Mouse (Mus musculus) heart, adult 11 months (tissue): ENCODE results near the gene Eea1.

Source experiments
- DNase-seq: peaks from one replicate; pipeline ENCODE4 v3.0.0; 2022

Gene Eea1

GRCm38 (mm10) chr10:95949410-95949809, 9.0 kb downstream of the Eea1 start:
- DNase-seq, result peak; percentile 34

- peak; percentile 37 for DNase-seq
Observed at GRCm38 (mm10) chr10:95950194-95950593, 9.7 kb downstream of the Eea1 start.

GRCm38 (mm10) chr10:95950797-95951196, 10.3 kb downstream of the Eea1 start:
- DNase-seq, result peak; percentile 70

- DNase-seq, result no peak
Observed at GRCm38 (mm10) chr10:95951346-95951745, 10.9 kb downstream of the Eea1 start.

- peak; percentile 2 for DNase-seq
Observed at GRCm38 (mm10) chr10:95956629-95957028, 16.2 kb downstream of the Eea1 start.

GRCm38 (mm10) chr10:95957574-95957973, 17.1 kb downstream of the Eea1 start:
- DNase-seq, result peak; percentile 89

GRCm38 (mm10) chr10:95964679-95965078, 24.2 kb downstream of the Eea1 start:
- no peak for DNase-seq

- DNase-seq, result peak; percentile 90
Observed at GRCm38 (mm10) chr10:95969694-95970093, 29.2 kb downstream of the Eea1 start.

- DNase-seq, result peak; percentile 83
Observed at GRCm38 (mm10) chr10:95970744-95971212, 30.3 kb downstream of the Eea1 start.

- DNase-seq, result no peak
Observed at GRCm38 (mm10) chr10:95971341-95971740, 30.9 kb downstream of the Eea1 start.

- peak; percentile 11 for DNase-seq
Observed at GRCm38 (mm10) chr10:95971942-95972341, 31.5 kb downstream of the Eea1 start.

- no peak for DNase-seq
Observed at GRCm38 (mm10) chr10:95974462-95974861, 34.0 kb downstream of the Eea1 start.

GRCm38 (mm10) chr10:95976798-95977197, 36.3 kb downstream of the Eea1 start:
- no peak for DNase-seq

GRCm38 (mm10) chr10:95989731-95990130, 49.3 kb downstream of the Eea1 start:
- no peak for DNase-seq

GRCm38 (mm10) chr10:95991176-95991575, 50.7 kb downstream of the Eea1 start:
- DNase-seq, result no peak

- DNase-seq, result no peak
Observed at GRCm38 (mm10) chr10:96000904-96001303, 60.5 kb downstream of the Eea1 start.

- no peak for DNase-seq
Observed at GRCm38 (mm10) chr10:96015738-96016137, 75.3 kb downstream of the Eea1 start.

GRCm38 (mm10) chr10:96017418-96017817, 77.0 kb downstream of the Eea1 start:
- DNase-seq, result no peak

GRCm38 (mm10) chr10:96033356-96033984, 93.0 kb downstream of the Eea1 start:
- DNase-seq, result peak; percentile 84

GRCm38 (mm10) chr10:96034106-96034505, 93.7 kb downstream of the Eea1 start:
- DNase-seq, result peak; percentile 65

GRCm38 (mm10) chr10:96035951-96036350, 95.5 kb downstream of the Eea1 start:
- DNase-seq, result peak; percentile 58

GRCm38 (mm10) chr10:96044216-96044615, 103.8 kb downstream of the Eea1 start:
- DNase-seq, result no peak

- DNase-seq, result no peak
Observed at GRCm38 (mm10) chr10:96047960-96048536, 107.6 kb downstream of the Eea1 start.

- DNase-seq, result no peak
Observed at GRCm38 (mm10) chr10:96048550-96048949, 108.1 kb downstream of the Eea1 start.

- DNase-seq, result no peak
Observed at GRCm38 (mm10) chr10:96067347-96067746, 126.9 kb downstream of the Eea1 start.
